Mouse (Mus musculus): ENCODE measurements around the gene Gm12166.

DNA sequence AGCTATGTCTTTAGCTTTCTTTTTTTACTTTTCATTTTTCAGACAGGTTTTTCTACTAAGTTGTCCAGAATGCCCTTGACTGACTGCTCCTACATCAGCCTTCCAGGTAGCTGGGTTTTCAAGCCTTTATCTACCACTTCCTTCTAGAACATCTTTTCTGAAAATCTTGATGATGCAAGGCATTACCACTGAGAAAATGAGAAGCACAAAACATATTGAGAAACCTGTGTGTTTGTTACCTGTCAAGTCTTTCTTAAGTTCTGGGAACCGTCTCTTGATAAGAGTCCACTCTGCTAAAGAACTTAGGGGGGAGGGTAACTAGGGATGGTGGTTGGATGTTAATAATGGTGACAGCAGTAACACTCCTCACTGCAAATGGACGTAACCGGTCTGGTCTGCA lies 23.4 kb upstream of the Gm12166 start:
- TF ChIP-seq CTCF (IDR thresholded peaks at IDR 0.05; ENCODE audit: extremely low read depth, insufficient read depth, insufficient read length, insufficient replicate concordance) (no peak), POLR2A (IDR thresholded peaks at IDR 0.05; ENCODE audit: low read depth, low read length) (no peak)
